Mouse (Mus musculus) ES-E14 (cell line): ENCODE data around the gene Slc35d1.

Source experiments
- CHD2 ChIP-seq: IDR thresholded peaks from 2 replicates; pipeline ENCODE4 v1.6.1; 2014; ENCODE audit warnings: mild to moderate bottlenecking, low read depth, low read length, inconsistent platforms
- HCFC1 ChIP-seq: IDR thresholded peaks from 2 replicates; pipeline ENCODE4 v1.6.1; 2012; ENCODE audit warnings: low read length, inconsistent platforms, borderline replicate concordance; ENCODE audit not compliant: insufficient read depth
- ZC3H11A ChIP-seq: IDR thresholded peaks from 2 replicates; pipeline ENCODE4 v1.6.1; 2012; ENCODE audit warnings: low read depth, mild to moderate bottlenecking, inconsistent platforms, low read length, borderline replicate concordance
- ZNF384 ChIP-seq: IDR thresholded peaks from 2 replicates; pipeline ENCODE4 v1.6.1; 2012; ENCODE audit warnings: low read depth, low read length, inconsistent platforms

DNA sequence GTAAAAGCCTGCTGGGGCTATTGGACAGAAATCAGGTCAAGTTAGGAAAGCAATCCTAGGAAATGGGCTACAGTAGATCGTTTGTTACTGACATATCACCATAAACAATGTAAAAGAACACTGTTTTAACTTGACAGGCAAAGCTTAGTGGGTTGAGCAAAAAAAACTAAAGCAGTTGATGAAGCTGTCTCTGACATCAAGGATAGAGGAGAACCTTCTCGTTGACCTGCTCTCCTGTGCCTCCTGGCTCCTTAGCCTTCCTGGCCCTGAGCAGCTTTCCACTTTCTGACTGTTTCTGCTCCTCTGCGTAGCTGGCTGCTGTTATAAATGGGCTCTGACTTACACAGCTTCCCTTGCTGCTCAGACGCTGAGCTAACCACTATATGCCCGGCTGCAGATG, 48.4 kb upstream of the Slc35d1 start:
- no peak for TF ChIP-seq ZC3H11A
- TF ChIP-seq CHD2, result no peak
- TF ChIP-seq HCFC1, result no peak
- TF ChIP-seq ZNF384, result no peak
